Mouse (Mus musculus) kidney, postnatal 4 days (tissue): Measurements from ENCODE around the gene Dact3.
A peak's percentile ranks its signal among the peaks of the same experiment; 100 is the strongest.

ENCODE experiments used
- DNase-seq, 2 experiments: peaks; one replicate each; pipeline ENCODE4 v3.0.0; 2021; ENCODE audit warnings: mixed read lengths in 2 of 2

Gene Dact3

DNA sequence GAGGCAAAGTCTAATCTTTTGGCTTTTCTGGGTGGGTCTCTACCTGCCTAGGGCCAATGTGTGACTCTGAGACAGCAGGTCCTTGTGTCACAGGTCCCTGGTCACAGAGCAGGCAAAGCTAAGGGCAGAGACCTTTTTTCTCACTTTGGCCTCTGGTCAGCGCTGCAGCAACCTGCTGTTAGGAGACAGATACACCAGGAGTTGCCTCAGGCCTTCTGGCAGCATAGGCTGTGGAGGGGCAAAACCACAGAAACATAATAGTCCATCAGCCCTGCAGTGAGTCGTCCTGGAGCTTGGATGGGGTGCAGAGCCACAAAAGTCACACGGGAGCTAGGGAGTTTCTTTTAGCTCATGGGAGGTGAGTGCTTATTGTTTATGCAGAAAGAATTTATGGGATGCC is 43.6 kb downstream of the Dact3 start:
- no peak for DNase-seq

GRCm38 (mm10) chr7:16919395-16920149 is 44.5 kb downstream of the Dact3 start:
- no peak for DNase-seq

GRCm38 (mm10) chr7:16920150-16920579 is 45.0 kb downstream of the Dact3 start:
- DNase-seq: no peak

GRCm38 (mm10) chr7:16920818-16921791 is 46.0 kb downstream of the Dact3 start:
- DNase-seq: peak; percentile 58 to 63

DNA sequence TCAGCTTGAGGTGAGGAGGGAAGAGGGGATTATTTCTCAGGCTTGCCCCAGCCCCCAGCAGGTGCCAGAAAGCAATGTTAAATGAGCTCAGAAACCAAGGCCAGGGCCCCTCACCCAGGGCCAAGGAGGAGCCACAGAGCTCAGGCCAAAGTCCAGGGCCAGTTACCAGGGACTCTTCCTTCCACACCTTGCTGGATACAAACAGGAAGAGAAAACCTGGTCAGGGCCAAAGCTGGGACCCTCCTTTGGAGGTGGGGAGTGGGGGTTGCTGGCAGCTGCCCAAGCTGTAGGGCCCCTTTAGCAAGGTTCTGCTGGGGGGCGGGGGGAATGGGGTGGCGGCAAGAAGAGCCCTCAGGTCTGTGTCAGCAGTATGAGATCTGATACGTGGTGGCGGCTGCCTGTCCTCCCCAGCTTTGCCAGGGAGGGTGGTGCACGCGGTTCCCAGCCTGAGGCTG is 46.8 kb downstream of the Dact3 start:
- peak in 1 of 2 experiments; percentile 62 for DNase-seq

DNA sequence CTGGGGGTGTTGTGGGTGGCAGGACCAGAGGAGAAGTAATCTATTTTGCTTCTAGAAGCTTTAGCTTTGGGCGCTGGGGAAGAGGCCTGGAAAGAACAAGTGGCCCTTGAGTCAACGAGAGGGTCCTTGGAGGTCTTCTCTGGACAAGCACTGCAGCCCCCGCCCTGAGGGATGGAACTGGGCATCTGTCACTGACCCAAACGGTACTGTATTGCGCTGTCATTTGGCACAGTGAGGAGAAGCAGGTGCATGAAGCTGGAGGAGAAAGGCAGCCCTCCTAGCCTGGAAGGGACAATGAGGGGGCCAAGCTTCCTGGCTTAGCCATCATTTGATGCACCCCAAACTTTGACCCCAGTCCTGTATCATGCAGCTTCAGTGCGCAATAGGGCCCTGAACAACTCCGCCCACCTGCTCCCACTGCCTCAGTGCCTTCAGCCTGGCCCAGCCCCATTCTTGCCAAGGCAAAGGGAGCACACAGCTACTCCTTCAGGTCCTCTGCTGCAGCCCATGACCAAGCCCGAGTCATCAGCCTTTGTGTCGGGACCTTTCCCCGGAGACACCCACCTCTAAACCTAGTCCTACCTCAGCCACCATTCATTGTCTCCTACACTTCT is 47.4 kb downstream of the Dact3 start:
- peak; percentile 49 to 69 for DNase-seq

GRCm38 (mm10) chr7:16923283-16924036 is 48.3 kb downstream of the Dact3 start:
- no peak for DNase-seq

GRCm38 (mm10) chr7:16924037-16924834 is 49.1 kb downstream of the Dact3 start, which contains the start of gene Calm3:
TSS of gene Calm3 (minus strand) at chr7:16924114.
- DNase-seq: peak; percentile 99 to 100

- DNase-seq: no peak
These were observed 53.2 kb downstream of the Dact3 start for GRCm38 (mm10) chr7:16928341-16928740.

GRCm38 (mm10) chr7:16930850-16931249 is 55.7 kb downstream of the Dact3 start:
- DNase-seq: peak; percentile 82 to 86

DNA sequence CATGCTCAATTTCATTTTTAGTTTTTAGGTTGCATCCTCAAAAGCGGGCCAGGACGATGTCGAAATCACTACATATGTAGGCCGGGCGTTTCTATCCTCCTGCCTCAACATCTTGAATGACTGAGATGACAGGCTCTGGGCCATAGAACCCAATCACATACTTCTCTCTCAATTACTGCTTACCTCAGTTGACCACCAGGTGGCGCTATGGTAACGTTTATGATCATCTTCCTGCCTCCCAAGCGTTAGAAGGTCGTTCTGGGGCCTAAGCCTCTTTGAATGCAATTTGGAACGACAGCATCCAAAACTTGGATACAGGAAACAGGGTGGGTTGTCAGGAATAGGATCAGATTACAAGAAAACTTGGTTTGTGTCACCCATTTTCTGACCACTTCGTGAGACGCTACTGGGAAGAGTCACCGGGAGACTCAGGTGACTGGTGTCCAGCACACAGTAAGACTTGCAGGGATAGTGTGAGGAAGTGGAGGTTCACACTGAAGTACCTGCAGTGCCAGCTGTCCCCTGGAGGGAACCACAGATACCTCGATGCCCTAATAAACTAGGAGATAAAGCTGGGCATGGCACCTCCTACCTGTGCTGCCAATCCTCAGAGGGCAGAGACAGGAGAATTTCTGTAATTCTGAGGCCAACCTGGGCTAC is 57.0 kb downstream of the Dact3 start:
- peak; percentile 88 to 89 for DNase-seq

DNA sequence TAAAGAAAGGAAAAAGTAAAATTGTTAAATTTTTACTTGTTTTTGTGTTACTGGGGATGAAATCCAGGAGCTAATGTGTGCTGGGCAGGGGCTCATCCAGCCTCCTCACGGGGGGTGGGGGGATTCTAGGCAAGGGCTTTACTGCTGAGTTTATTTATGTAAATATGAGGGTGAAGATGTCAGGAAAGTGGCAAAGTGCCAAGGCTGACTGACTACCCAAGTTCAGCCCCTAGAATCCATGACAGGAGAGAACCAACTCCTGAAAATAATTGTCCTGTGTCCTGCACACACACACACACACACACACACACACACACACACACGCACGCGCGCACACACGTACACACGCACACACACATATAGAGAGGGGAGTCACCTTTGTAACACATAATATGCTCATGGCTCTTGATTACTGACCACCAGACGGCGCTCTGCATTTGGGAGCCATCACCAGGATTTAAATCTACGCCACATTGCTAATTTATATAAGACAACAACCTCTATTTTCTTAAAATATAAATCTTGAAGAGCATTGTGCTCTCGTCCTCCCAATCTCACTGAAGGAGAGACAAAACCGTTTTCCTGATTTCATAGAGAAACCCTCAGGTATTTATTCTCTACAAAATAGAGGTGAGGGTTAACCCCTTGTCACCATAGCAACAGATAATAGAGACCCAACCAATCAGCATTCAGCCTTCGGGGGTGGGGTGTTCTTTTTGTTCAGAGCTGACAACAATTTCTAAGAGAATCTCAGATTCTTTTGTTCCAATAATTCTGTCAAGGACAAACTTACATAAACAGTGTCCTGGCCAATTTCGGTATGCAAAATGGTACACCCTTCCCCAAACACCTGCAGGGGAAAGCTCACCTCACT is 57.8 kb downstream of the Dact3 start:
- peak; percentile 75 to 79 for DNase-seq
